Mouse (Mus musculus): ENCODE data around the gene Slc9a5. TPM values are rescaled to one million over a fixed set of nuclear protein-coding genes. Genes with fewer than 3 reads are reported as not detected.
A peak's percentile ranks its signal among the peaks of the same experiment; 100 is the strongest.

Slc9a5 gene
- polyA plus RNA-seq, 1 experiment from 2014 or later = 6.4 TPM

- Histone ChIP-seq H3K9ac (ENCODE audit: low read length) (no peak overlapping the region), H3K27me3 (ENCODE audit: control insufficient read depth, insufficient read depth, low read length) (no peaks in the 10 kb centered on the region), H3K36me3 (ENCODE audit: control insufficient read depth, insufficient read depth, low read length) (no peaks in the 10 kb centered on the region), H3K27ac (replicated peaks; ENCODE audit: low read depth, low read length) (no peak overlapping the region), H3K4me2 (ENCODE audit: low read depth, severe bottlenecking) (peak overlapping the region; percentile 36), H3K9me3 (ENCODE audit: control insufficient read depth, low read length) (no peaks in the 10 kb centered on the region), H3K4me1 (ENCODE audit: control insufficient read depth, insufficient read depth, low read length) (0 out of 2 replicates have a peak, but pooled peaks cover 4% of the 10 kb centered on the region), H3K4me3 (ENCODE audit: low read depth, low read length) (peak overlapping the region; percentile 2; the same call in 1 of the 2 replicates)
- WGBS = 29% methylated on average over 33 of the region's 33 CpGs
- 0 out of 2 replicates have a peak, but pooled peaks have one; percentile 27 for ATAC-seq (ENCODE audit: insufficient number of reproducible peaks, low FRiP score, low TSS enrichment, low read depth)
- peak; percentile 71 for DNase-seq (ENCODE audit: low spot score)
Observed at GRCm38 (mm10) chr8:105374513-105374966, 25.9 kb downstream of the Slc9a5 start.

GRCm38 (mm10) chr8:105378673-105379072, 30.0 kb downstream of the Slc9a5 start:
- Histone ChIP-seq H3K4me1 (ENCODE audit: control insufficient read depth, insufficient read depth, low read length) (0 out of 2 replicates have a peak, but pooled peaks cover 4% of the 10 kb centered on the region), H3K4me2 (ENCODE audit: low read depth, severe bottlenecking) (no peak overlapping the region), H3K9me3 (ENCODE audit: control insufficient read depth, low read length) (no peaks in the 10 kb centered on the region), H3K9ac (ENCODE audit: low read length) (no peak overlapping the region), H3K27me3 (ENCODE audit: control insufficient read depth, insufficient read depth, low read length) (no peaks in the 10 kb centered on the region), H3K36me3 (ENCODE audit: control insufficient read depth, insufficient read depth, low read length) (no peaks in the 10 kb centered on the region), H3K4me3 (ENCODE audit: low read depth, low read length) (no peak overlapping the region), H3K27ac (replicated peaks; ENCODE audit: low read depth, low read length) (no peak overlapping the region)
- 77% methylated on average over 19 of the region's 19 CpGs for WGBS
- ATAC-seq (ENCODE audit: insufficient number of reproducible peaks, low FRiP score, low TSS enrichment, low read depth) (no peak), DNase-seq (ENCODE audit: low spot score) (no peak)

- DNase-seq (ENCODE audit: low spot score) (no peak), ATAC-seq (ENCODE audit: insufficient number of reproducible peaks, low FRiP score, low TSS enrichment, low read depth) (no peak)
- no peak overlapping the region for H3K4me3 ChIP-seq (ENCODE audit: low read depth, low read length)
- WGBS = 84% methylated on average over 12 of the region's 12 CpGs
- H3K4me2 ChIP-seq (ENCODE audit: low read depth, severe bottlenecking) = no peak overlapping the region
- no peaks in the 10 kb centered on the region for H3K36me3 ChIP-seq (ENCODE audit: control insufficient read depth, insufficient read depth, low read length)
- H3K4me1 ChIP-seq (ENCODE audit: control insufficient read depth, insufficient read depth, low read length) = no peaks in the 10 kb centered on the region
- H3K27ac ChIP-seq (replicated peaks; ENCODE audit: low read depth, low read length) = no peak overlapping the region
- H3K9ac ChIP-seq (ENCODE audit: low read length) = no peak overlapping the region
- no peaks in the 10 kb centered on the region for H3K9me3 ChIP-seq (ENCODE audit: control insufficient read depth, low read length)
- H3K27me3 ChIP-seq (ENCODE audit: control insufficient read depth, insufficient read depth, low read length) = no peaks in the 10 kb centered on the region
Observed at GRCm38 (mm10) chr8:105380308-105380707, 31.7 kb downstream of the Slc9a5 start.

- Histone ChIP-seq H3K9me3 (ENCODE audit: control insufficient read depth, low read length) (no peaks in the 10 kb centered on the region), H3K27ac (replicated peaks; ENCODE audit: low read depth, low read length) (no peak overlapping the region), H3K4me3 (ENCODE audit: low read depth, low read length) (no peak overlapping the region), H3K4me2 (ENCODE audit: low read depth, severe bottlenecking) (no peak overlapping the region), H3K36me3 (ENCODE audit: control insufficient read depth, insufficient read depth, low read length) (no peaks in the 10 kb centered on the region), H3K9ac (ENCODE audit: low read length) (no peak overlapping the region), H3K4me1 (ENCODE audit: control insufficient read depth, insufficient read depth, low read length) (no peaks in the 10 kb centered on the region), H3K27me3 (ENCODE audit: control insufficient read depth, insufficient read depth, low read length) (no peaks in the 10 kb centered on the region)
- 98% methylated on average over 2 of the region's 2 CpGs for WGBS
- DNase-seq (ENCODE audit: low spot score) (no peak), ATAC-seq (ENCODE audit: insufficient number of reproducible peaks, low FRiP score, low TSS enrichment, low read depth) (no peak)
Observed at GRCm38 (mm10) chr8:105384070-105384469, 35.4 kb downstream of the Slc9a5 start.

- Histone ChIP-seq H3K9me3 (ENCODE audit: control insufficient read depth, low read length) (no peaks in the 10 kb centered on the region), H3K4me1 (ENCODE audit: control insufficient read depth, insufficient read depth, low read length) (no peaks in the 10 kb centered on the region), H3K36me3 (ENCODE audit: control insufficient read depth, insufficient read depth, low read length) (no peaks in the 10 kb centered on the region), H3K4me2 (ENCODE audit: low read depth, severe bottlenecking) (no peak overlapping the region), H3K27ac (replicated peaks; ENCODE audit: low read depth, low read length) (no peak overlapping the region), H3K27me3 (ENCODE audit: control insufficient read depth, insufficient read depth, low read length) (no peaks in the 10 kb centered on the region), H3K9ac (ENCODE audit: low read length) (no peak overlapping the region), H3K4me3 (ENCODE audit: low read depth, low read length) (no peak overlapping the region)
- 63% methylated on average over 1 of the region's 1 CpGs for WGBS
- ATAC-seq (ENCODE audit: insufficient number of reproducible peaks, low FRiP score, low TSS enrichment, low read depth) (no peak), DNase-seq (ENCODE audit: low spot score) (no peak)
Observed at GRCm38 (mm10) chr8:105387151-105387550, 38.5 kb downstream of the Slc9a5 start.

- 86% methylated on average over 6 of the region's 6 CpGs for WGBS
- ATAC-seq (ENCODE audit: insufficient number of reproducible peaks, low FRiP score, low TSS enrichment, low read depth) = no peak
- H3K27ac ChIP-seq (replicated peaks; ENCODE audit: low read depth, low read length) = no peak overlapping the region
- H3K36me3 ChIP-seq (ENCODE audit: control insufficient read depth, insufficient read depth, low read length) = no peaks in the 10 kb centered on the region
- DNase-seq (ENCODE audit: low spot score) = no peak
- no peaks in the 10 kb centered on the region for H3K27me3 ChIP-seq (ENCODE audit: control insufficient read depth, insufficient read depth, low read length)
- H3K4me1 ChIP-seq (ENCODE audit: control insufficient read depth, insufficient read depth, low read length) = no peaks in the 10 kb centered on the region
- H3K4me3 ChIP-seq (ENCODE audit: low read depth, low read length) = no peak overlapping the region
- no peak overlapping the region for H3K4me2 ChIP-seq (ENCODE audit: low read depth, severe bottlenecking)
- no peaks in the 10 kb centered on the region for H3K9me3 ChIP-seq (ENCODE audit: control insufficient read depth, low read length)
- H3K9ac ChIP-seq (ENCODE audit: low read length) = no peak overlapping the region
Observed at GRCm38 (mm10) chr8:105389096-105389495, 40.5 kb downstream of the Slc9a5 start.

GRCm38 (mm10) chr8:105393089-105393787, 44.6 kb downstream of the Slc9a5 start:
- no peaks in the 10 kb centered on the region for H3K36me3 ChIP-seq (ENCODE audit: control insufficient read depth, insufficient read depth, low read length)
- WGBS = 87% methylated on average over 12 of the region's 12 CpGs
- DNase-seq (ENCODE audit: low spot score) (no peak), ATAC-seq (ENCODE audit: insufficient number of reproducible peaks, low FRiP score, low TSS enrichment, low read depth) (no peak)
- H3K27me3 ChIP-seq (ENCODE audit: control insufficient read depth, insufficient read depth, low read length) = no peaks in the 10 kb centered on the region
- no peak overlapping the region for H3K4me2 ChIP-seq (ENCODE audit: low read depth, severe bottlenecking)
- H3K4me1 ChIP-seq (ENCODE audit: control insufficient read depth, insufficient read depth, low read length) = no peaks in the 10 kb centered on the region
- no peak overlapping the region for H3K9ac ChIP-seq (ENCODE audit: low read length)
- no peak overlapping the region for H3K4me3 ChIP-seq (ENCODE audit: low read depth, low read length)
- no peak overlapping the region for H3K27ac ChIP-seq (replicated peaks; ENCODE audit: low read depth, low read length)
- no peaks in the 10 kb centered on the region for H3K9me3 ChIP-seq (ENCODE audit: control insufficient read depth, low read length)

GRCm38 (mm10) chr8:105393915-105394314, 45.3 kb downstream of the Slc9a5 start:
- Histone ChIP-seq H3K27ac (replicated peaks; ENCODE audit: low read depth, low read length) (no peak overlapping the region), H3K4me1 (ENCODE audit: control insufficient read depth, insufficient read depth, low read length) (no peaks in the 10 kb centered on the region), H3K36me3 (ENCODE audit: control insufficient read depth, insufficient read depth, low read length) (no peaks in the 10 kb centered on the region), H3K4me3 (ENCODE audit: low read depth, low read length) (no peak overlapping the region), H3K9ac (ENCODE audit: low read length) (no peak overlapping the region), H3K27me3 (ENCODE audit: control insufficient read depth, insufficient read depth, low read length) (no peaks in the 10 kb centered on the region), H3K4me2 (ENCODE audit: low read depth, severe bottlenecking) (no peak overlapping the region), H3K9me3 (ENCODE audit: control insufficient read depth, low read length) (no peaks in the 10 kb centered on the region)
- no peak for DNase-seq (ENCODE audit: low spot score)
- no peak for ATAC-seq (ENCODE audit: insufficient number of reproducible peaks, low FRiP score, low TSS enrichment, low read depth)
- 80% methylated on average over 7 of the region's 7 CpGs for WGBS

- no peaks in the 10 kb centered on the region for H3K36me3 ChIP-seq (ENCODE audit: control insufficient read depth, insufficient read depth, low read length)
- no peak overlapping the region for H3K4me3 ChIP-seq (ENCODE audit: low read depth, low read length)
- H3K27ac ChIP-seq (replicated peaks; ENCODE audit: low read depth, low read length) = no peak overlapping the region
- H3K4me2 ChIP-seq (ENCODE audit: low read depth, severe bottlenecking) = no peak overlapping the region
- no peaks in the 10 kb centered on the region for H3K27me3 ChIP-seq (ENCODE audit: control insufficient read depth, insufficient read depth, low read length)
- ATAC-seq (ENCODE audit: insufficient number of reproducible peaks, low FRiP score, low TSS enrichment, low read depth) = no peak
- H3K9me3 ChIP-seq (ENCODE audit: control insufficient read depth, low read length) = no peaks in the 10 kb centered on the region
- peak; percentile 37 for DNase-seq (ENCODE audit: low spot score)
- WGBS = 42% methylated on average over 3 of the region's 3 CpGs
- H3K9ac ChIP-seq (ENCODE audit: low read length) = no peak overlapping the region
- H3K4me1 ChIP-seq (ENCODE audit: control insufficient read depth, insufficient read depth, low read length) = no peaks in the 10 kb centered on the region
Observed at GRCm38 (mm10) chr8:105397747-105398146, 49.1 kb downstream of the Slc9a5 start.
